Mouse (Mus musculus) adrenal gland, postnatal 36 days (tissue): Measurements from ENCODE around the gene Rcan2. TPM values are rescaled to one million over a fixed set of nuclear protein-coding genes. Genes with fewer than 3 reads are reported as not detected.

Experiments
- DNase-seq, 2 experiments: peaks; one replicate each; pipeline ENCODE4 v3.0.0; 2021; ENCODE audit warnings: mixed read lengths in 1 of 2
- total RNA-seq, 2 experiments: library from RNA; stranded (reverse); gene quantifications; 2 replicates each; pipeline ENCODE4 v1.2.3; 2021

The Rcan2 gene
- total RNA-seq, 2 experiments from 2014 or later, result 3.8 to 4.0 TPM

DNA sequence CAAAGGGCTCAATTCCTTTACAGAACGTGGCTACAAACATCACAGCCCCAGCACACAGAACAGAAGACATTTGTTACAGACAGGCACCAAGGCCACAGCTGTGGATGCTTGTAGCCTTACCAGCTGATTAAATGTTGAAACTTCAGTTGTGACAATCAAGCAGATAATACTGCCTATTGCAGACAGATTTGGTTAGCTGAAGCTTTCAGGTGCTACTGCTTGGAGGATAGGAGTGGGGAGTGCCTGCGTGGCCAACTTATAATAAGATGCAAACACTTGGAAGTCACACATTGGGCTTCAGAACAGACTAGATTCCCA, 276.7 kb downstream of the Rcan2 start:
- DNase-seq, result no peak

DNA sequence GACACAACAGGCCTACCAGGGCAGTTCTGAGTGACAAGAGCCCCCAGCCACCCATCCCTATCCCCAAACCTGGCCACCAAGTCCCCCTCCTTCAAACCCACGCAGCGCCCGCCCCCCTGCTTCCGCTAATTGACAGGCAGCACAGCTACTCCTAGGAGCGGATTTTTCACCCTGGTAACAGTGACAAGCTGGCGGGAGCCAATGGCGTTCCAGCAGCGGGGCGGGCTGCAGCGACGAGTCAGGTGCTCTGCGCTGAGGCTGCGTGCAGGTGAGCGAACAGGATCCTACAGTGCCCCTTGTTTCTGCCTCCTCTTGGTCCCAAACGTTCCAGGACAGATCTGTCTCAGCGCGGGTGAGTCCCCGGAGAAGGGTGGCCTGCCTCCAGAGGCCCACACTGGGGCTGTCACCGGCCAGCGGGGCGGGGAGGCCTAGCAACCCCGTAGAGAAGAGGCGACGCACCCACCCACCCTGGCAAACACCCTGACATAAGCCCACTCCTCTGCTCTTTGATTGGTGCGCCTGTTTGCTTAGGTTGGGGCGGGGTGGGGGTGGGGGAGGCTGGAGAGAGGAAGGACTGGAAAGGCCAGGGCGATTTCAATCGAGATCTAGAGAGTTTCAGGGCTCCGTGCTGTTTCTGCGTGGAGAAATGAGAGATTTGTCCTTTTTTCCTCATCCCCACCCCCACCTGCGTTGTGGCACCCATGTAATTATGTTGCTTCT, 277.6 kb downstream of the Rcan2 start, which contains the start of gene Enpp5:
Gene Enpp5 (plus strand): TSS at position 183 of the 720 bp plus-strand sequence.
- peak; percentile 91 to 93 for DNase-seq

DNA sequence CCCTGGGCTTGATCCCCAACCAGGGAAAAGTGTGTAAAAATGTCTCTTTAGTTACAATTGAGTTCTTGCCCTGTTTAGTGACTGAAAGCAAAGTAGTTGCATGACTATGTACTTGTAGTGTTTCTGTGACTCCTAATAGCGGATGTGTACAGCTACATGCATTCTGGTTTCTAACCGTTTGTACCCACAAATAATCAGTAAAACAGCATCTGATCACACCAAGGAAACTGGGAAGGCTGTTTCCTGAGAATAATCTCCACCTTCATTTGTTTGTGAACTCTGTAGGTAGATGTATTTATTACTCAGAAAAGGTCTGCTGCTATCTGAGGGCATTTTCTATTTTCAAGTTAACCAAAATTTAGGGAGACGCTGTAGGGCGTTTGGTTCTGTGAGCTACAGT, 282.0 kb downstream of the Rcan2 start:
- DNase-seq, result no peak

DNA sequence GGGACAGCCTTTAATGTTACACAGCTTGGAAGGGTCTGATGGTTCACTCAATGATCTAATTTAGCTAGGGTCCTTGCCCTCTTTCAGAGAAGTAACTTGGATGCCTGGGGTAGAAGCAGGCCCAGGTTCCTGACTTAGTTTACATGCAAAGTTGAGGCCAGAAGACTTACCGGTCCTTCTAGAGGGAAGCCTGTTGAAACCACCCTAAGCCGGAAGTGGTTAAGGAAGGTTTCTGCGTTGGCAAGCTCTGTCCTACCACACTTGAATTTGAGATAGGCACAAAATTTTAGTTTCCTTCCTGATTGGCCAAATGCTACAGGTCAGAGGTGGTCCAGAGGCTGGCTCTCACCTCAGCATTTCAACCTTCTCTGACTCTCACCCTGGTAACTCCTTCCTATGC, 287.1 kb downstream of the Rcan2 start:
- no peak for DNase-seq

Other genes with a start within 250 kb of the Rcan2 start
- gene Pla2g7, start 233.3 kb upstream of the Rcan2 start, total RNA-seq, result 10 to 100 TPM; 14.6 to 18.4 TPM
- not detected for gene Tdrd6, start 171.1 kb upstream of the Rcan2 start, total RNA-seq
- gene Slc25a27, start 134.1 kb upstream of the Rcan2 start, total RNA-seq, result 1 to 10 TPM; 2.1 to 3.9 TPM
- 1 to 10 TPM; 2.6 to 3.6 TPM for gene Cyp39a1, start 133.9 kb upstream of the Rcan2 start, total RNA-seq